Mouse (Mus musculus): ENCODE measurements around the gene Pah. TPM values are rescaled to one million over a fixed set of nuclear protein-coding genes. Genes with fewer than 3 reads are reported as not detected.

Gene Pah
- polyA plus RNA-seq, 1 experiment from 2014 or later, result 40.9 TPM

DNA sequence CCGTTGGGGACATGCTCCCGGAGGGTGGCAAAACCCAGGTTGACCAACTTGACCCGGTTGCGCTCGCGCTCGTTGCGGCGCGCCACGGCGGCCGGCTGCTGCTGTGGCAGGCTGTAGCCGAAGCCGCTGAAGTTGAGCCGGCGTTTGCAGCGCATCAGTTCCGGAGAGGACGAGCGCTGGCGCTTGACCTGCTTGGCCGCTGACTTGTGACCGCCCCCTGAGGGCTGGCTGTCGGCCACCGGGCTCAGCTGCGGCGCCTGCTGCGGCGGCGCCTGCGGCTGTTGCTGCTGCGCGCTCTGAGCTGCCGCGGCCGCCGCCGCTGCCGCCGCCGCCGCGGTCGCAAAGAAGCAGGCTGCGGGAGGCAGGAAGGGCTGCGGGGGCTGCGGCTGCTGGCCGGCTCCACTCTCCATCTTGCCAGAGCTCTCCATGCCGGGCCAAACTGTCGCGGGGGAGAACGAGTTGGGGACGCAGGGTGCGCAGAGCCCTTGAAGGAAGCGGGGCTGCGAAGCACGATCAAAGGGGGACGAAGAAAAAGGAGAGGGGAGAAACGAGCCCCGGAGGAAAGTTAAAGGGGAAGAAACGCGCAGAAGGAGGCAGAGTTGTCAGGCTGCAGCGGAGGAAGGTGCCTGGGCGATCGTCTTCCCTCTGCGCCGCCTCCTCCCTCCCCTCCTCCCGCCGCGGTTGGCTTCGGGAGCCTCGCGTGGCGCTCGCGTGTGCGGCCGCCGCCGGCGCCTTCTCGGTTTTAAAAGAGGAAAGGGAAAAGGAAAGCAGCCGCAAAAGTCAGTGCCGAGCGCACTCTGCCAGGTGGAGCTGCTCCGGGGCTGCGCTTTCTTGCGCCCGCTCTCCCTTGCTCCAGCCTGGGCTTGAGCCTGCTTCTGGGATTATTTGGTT lies 28.7 kb upstream of the Pah start:
- under 1% methylated on average over 76 of the region's 90 CpGs for WGBS
- Histone ChIP-seq H3K4me2 (ENCODE audit: low read length) (peak overlapping the region; percentile 96), H3K36me3 (ENCODE audit: insufficient read depth, low read length) (no peaks in the 10 kb centered on the region), H3K27me3 (ENCODE audit: insufficient read depth, low read length) (peaks cover 84% of the 10 kb centered on the region), H3K9ac (ENCODE audit: low read depth, low read length) (peak overlapping the region; percentile 43; the same call in 1 of the 2 replicates), H3K4me3 (replicated peaks; ENCODE audit: low read depth, low read length) (peak overlapping the region; percentile 51), H3K27ac (no peak overlapping the region), H3K4me1 (replicated peaks; ENCODE audit: insufficient read depth, low read length) (peaks cover 8% of the 10 kb centered on the region; the same call in 1 of the 2 replicates), H3K9me3 (replicated peaks; ENCODE audit: low read length) (no peaks in the 10 kb centered on the region)
- ATAC-seq (replicated peaks; ENCODE audit: low FRiP score, low read depth), result no peak; the same call in 1 of the 2 replicates
- peak; percentile 49 for DNase-seq (ENCODE audit: low spot score)
- TF ChIP-seq CTCF (IDR thresholded peaks at IDR 0.05; ENCODE audit: low read depth), result no peak

DNA sequence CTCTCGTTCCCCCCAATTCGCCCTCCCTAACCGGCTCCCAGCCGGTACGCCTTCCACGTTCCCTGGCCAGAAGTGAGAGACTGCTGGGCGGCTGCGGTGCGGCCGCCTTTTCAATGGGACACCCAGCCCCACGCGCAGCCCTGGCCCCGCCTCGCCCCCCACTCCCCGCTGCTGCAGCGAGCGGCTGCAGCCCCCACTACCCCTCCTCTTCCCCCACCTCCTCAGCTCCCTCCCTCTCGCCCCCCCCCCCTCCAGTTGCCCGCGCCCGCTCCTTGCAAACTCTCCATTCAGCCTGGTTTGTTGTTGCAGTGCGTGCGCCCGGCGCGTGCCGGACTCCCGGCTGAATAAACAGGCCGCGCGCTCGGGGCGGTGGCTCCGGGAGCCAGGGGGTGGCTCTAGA lies 28.0 kb upstream of the Pah start, which contains the start of gene Ascl1:
Gene Ascl1 (minus strand): TSS at position 85 of the 400 bp plus-strand sequence.
- no peak for TF ChIP-seq CTCF (IDR thresholded peaks at IDR 0.05; ENCODE audit: low read depth)
- H3K36me3 ChIP-seq (ENCODE audit: insufficient read depth, low read length), result no peaks in the 10 kb centered on the region
- ATAC-seq (replicated peaks; ENCODE audit: low FRiP score, low read depth) (no peak), DNase-seq (ENCODE audit: low spot score) (no peak)
- peaks cover 8% of the 10 kb centered on the region; the same call in 1 of the 2 replicates for H3K4me1 ChIP-seq (replicated peaks; ENCODE audit: insufficient read depth, low read length)
- peak within 1 kb of the TSS; percentile 43; the same call in 1 of the 2 replicates for H3K9ac ChIP-seq (ENCODE audit: low read depth, low read length)
- peak within 1 kb of the TSS; percentile 51 for H3K4me3 ChIP-seq (replicated peaks; ENCODE audit: low read depth, low read length)
- peaks cover 84% of the 10 kb centered on the region for H3K27me3 ChIP-seq (ENCODE audit: insufficient read depth, low read length)
- H3K4me2 ChIP-seq (ENCODE audit: low read length), result peak within 1 kb of the TSS; percentile 96
- H3K9me3 ChIP-seq (replicated peaks; ENCODE audit: low read length), result no peaks in the 10 kb centered on the region
- WGBS, result under 1% methylated on average over 33 of the region's 34 CpGs
- no peak within 1 kb of the TSS for H3K27ac ChIP-seq

DNA sequence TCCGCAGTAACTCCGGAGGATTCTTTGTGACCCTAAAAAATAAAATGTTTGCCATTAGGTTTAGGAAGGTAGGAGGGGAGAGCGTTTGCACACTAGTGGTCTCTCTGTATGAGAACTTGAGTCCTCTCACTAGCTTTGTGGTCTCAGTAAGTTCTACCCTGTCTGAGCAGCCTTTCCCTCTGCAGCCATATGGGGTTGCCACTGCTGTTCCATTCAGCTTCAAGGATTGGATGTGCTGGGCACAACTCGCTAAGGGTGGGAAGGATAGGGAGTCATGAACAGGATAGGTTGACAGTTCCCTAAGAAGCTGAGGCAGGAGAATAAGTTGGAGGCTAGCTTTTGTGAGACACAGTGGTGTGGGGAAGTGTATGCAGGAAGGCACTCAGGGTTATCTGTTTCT lies 27.4 kb upstream of the Pah start:
- no peak for DNase-seq (ENCODE audit: low spot score)
- no peak for ATAC-seq (replicated peaks; ENCODE audit: low FRiP score, low read depth)
- no peak for TF ChIP-seq CTCF (IDR thresholded peaks at IDR 0.05; ENCODE audit: low read depth)
- Histone ChIP-seq H3K9ac (ENCODE audit: low read depth, low read length) (no peak overlapping the region), H3K27ac (no peak overlapping the region), H3K4me1 (replicated peaks; ENCODE audit: insufficient read depth, low read length) (peaks cover 8% of the 10 kb centered on the region; the same call in 1 of the 2 replicates), H3K9me3 (replicated peaks; ENCODE audit: low read length) (no peaks in the 10 kb centered on the region), H3K27me3 (ENCODE audit: insufficient read depth, low read length) (peaks cover 84% of the 10 kb centered on the region), H3K36me3 (ENCODE audit: insufficient read depth, low read length) (no peaks in the 10 kb centered on the region), H3K4me2 (ENCODE audit: low read length) (no peak overlapping the region), H3K4me3 (replicated peaks; ENCODE audit: low read depth, low read length) (peak overlapping the region; percentile 51)
- WGBS, result 0% methylated on average over 4 of the region's 4 CpGs

DNA sequence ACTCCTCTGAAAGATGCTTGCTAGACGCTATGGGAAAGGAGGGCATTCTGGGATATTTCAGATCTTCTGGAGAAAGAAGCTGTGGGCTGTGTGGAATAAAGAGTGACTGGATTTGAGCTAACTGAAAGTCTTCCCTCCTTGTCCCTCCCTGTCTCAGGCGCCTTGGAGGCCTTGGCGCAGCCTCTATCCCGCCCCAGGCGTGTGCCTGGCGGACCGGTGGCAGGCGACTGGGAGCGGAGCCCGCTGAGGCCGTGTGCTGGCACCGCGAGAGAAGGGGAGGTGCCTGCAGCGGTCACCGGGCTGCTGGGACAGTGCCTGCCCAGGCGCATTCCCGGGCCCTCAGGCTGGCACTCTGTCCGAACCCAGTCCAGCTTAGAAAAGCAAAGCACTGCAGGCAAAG lies 27.0 kb upstream of the Pah start:
- 6% methylated on average over 18 of the region's 18 CpGs for WGBS
- Histone ChIP-seq H3K4me2 (ENCODE audit: low read length) (peak overlapping the region; percentile 46), H3K36me3 (ENCODE audit: insufficient read depth, low read length) (no peaks in the 10 kb centered on the region), H3K27ac (no peak overlapping the region), H3K9me3 (replicated peaks; ENCODE audit: low read length) (no peaks in the 10 kb centered on the region), H3K4me1 (replicated peaks; ENCODE audit: insufficient read depth, low read length) (peaks cover 6% of the 10 kb centered on the region; the same call in 1 of the 2 replicates), H3K9ac (ENCODE audit: low read depth, low read length) (no peak overlapping the region), H3K27me3 (ENCODE audit: insufficient read depth, low read length) (peaks cover 80% of the 10 kb centered on the region), H3K4me3 (replicated peaks; ENCODE audit: low read depth, low read length) (peak overlapping the region; percentile 17)
- TF ChIP-seq CTCF (IDR thresholded peaks at IDR 0.05; ENCODE audit: low read depth), result no peak
- ATAC-seq (replicated peaks; ENCODE audit: low FRiP score, low read depth) (no peak), DNase-seq (ENCODE audit: low spot score) (no peak)

DNA sequence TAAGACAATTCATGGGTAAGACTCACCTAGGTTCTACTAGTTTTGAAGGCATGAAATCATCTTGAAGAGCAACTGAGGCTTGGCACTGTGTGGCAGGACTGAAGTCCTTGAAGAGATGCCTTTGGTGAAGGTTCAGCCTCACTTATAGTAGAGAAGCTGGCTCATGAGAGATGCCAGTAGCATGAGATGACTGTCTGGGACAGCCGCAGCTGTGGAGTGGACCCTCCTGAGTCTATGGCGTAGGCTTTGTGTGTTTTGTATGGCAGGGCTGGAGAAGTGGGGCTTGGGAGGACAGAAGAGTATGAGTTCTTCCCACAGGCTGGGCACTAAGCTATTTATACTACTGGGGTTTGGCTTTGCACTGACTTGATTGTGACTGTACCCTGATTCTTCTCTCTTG lies 24.5 kb upstream of the Pah start:
- Histone ChIP-seq H3K27me3 (ENCODE audit: insufficient read depth, low read length) (peaks cover 76% of the 10 kb centered on the region), H3K4me2 (ENCODE audit: low read length) (no peak overlapping the region), H3K27ac (no peak overlapping the region), H3K4me3 (replicated peaks; ENCODE audit: low read depth, low read length) (no peak overlapping the region), H3K4me1 (replicated peaks; ENCODE audit: insufficient read depth, low read length) (peaks cover 5% of the 10 kb centered on the region; the same call in 1 of the 2 replicates), H3K9ac (ENCODE audit: low read depth, low read length) (no peak overlapping the region), H3K36me3 (ENCODE audit: insufficient read depth, low read length) (no peaks in the 10 kb centered on the region), H3K9me3 (replicated peaks; ENCODE audit: low read length) (no peaks in the 10 kb centered on the region)
- no peak for TF ChIP-seq CTCF (IDR thresholded peaks at IDR 0.05; ENCODE audit: low read depth)
- WGBS, result 89% methylated on average over 2 of the region's 2 CpGs
- ATAC-seq (replicated peaks; ENCODE audit: low FRiP score, low read depth), result no peak
- no peak for DNase-seq (ENCODE audit: low spot score)

DNA sequence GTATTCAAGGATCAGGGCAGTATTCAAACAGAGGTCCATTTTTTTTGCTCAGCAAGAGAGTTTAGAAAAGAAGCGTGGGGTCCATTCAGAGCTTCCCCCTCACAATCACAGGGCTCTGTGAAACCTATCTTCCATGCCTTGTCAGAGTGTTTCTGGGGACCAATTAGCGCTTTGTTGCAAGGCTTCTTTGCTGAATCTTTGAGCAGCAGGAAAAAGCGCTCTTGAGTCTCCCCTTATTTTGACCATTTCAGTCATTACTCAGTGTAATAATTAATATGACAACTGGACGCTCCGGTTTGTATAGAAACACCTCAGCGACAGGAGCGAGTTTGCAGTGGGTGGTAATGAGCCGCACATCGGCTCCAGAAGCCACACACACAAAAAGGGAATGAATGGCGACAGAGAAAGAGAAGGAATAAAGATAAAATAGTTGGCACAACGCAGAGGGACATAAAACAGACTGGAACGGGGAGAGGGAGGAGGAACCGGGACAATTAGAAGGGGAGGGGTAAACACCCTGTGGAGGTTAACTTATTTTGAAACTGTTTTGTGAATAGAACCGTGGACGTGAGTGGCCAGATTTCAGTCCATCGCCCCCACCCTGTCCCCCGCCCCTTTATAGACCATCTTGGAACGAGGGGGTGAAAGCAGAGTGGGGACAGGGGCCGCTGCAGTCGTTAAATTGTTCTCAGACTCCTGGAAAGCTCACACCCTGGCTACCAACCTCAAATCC lies 20.5 kb upstream of the Pah start:
- no peak overlapping the region for H3K4me3 ChIP-seq (replicated peaks; ENCODE audit: low read depth, low read length)
- H3K9me3 ChIP-seq (replicated peaks; ENCODE audit: low read length), result no peaks in the 10 kb centered on the region
- no peak overlapping the region for H3K4me2 ChIP-seq (ENCODE audit: low read length)
- WGBS, result 9% methylated on average over 20 of the region's 20 CpGs
- no peak for TF ChIP-seq CTCF (IDR thresholded peaks at IDR 0.05; ENCODE audit: low read depth)
- H3K36me3 ChIP-seq (ENCODE audit: insufficient read depth, low read length), result no peaks in the 10 kb centered on the region
- H3K9ac ChIP-seq (ENCODE audit: low read depth, low read length), result no peak overlapping the region
- no peak overlapping the region for H3K27ac ChIP-seq
- DNase-seq (ENCODE audit: low spot score), result no peak
- H3K27me3 ChIP-seq (ENCODE audit: insufficient read depth, low read length), result peaks cover 56% of the 10 kb centered on the region
- no peaks in the 10 kb centered on the region for H3K4me1 ChIP-seq (replicated peaks; ENCODE audit: insufficient read depth, low read length)
- ATAC-seq (replicated peaks; ENCODE audit: low FRiP score, low read depth), result no peak

Data from kidney, postnatal 0 days (tissue).